Mouse (Mus musculus) stomach, postnatal 0 days (tissue): ENCODE results near the gene Pigp.

Source experiments
- CTCF ChIP-seq: IDR thresholded peaks from 2 replicates; pipeline ENCODE4 v1.5.1; 2016; ENCODE audit warnings: antibody characterized with exemption, low read depth, mild to moderate bottlenecking, moderate library complexity
- EP300 ChIP-seq: optimal IDR thresholded peaks from 2 replicates; pipeline ENCODE3; 2016; ENCODE audit warnings: antibody characterized with exemption

- TF ChIP-seq CTCF (no peak), EP300 (no peak)
Observed at GRCm38 (mm10) chr16:94320223-94320622, 51.4 kb downstream of the Pigp start.
